Mouse (Mus musculus) Patski (cell line): ENCODE results near the gene Rabep2. TPM values are rescaled to one million over a fixed set of nuclear protein-coding genes. Genes with fewer than 3 reads are reported as not detected.
"Not testable (repeated sequence)": the region's sequence is repeated elsewhere in the genome, so short reads cannot be mapped to it uniquely, and the experiment has no call there.

Experiments used
- ATAC-seq: fragments of 100-300 bp; one replicate; pipeline ENCODE4 v1.8.0; 2021
- CTCF ChIA-PET: fragments of 350-600 bp; sonication (Branson Sonifier 250); formaldehyde crosslinking; loops from one replicate; lab custom pipeline; 2022; ENCODE audit warnings: inconsistent platforms; lab: Charles Lee
- POLR2A ChIA-PET: fragments of 350-600 bp; sonication (Branson Sonifier 250); formaldehyde crosslinking; loops from one replicate; lab custom pipeline; 2022; ENCODE audit warnings: antibody characterized with exemption, inconsistent platforms; lab: Charles Lee
- DNase-seq: peaks from one replicate; pipeline ENCODE4 v3.0.0-alpha.2; 2011; ENCODE audit warnings: low read depth, low spot score
- H3K27me3 ChIP-seq: fragments of 371-371 bp; one replicate; pipeline ENCODE4 v1.5.1; 2021
- CTCF ChIP-seq: fragments of 100-300 bp; IDR thresholded peaks from one replicate; pipeline ENCODE4 v1.5.1; 2021
- in situ Hi-C: fragments of 300-500 bp; cut with MboI; formaldehyde crosslinking; loops from 3 replicates; pipeline ENCODE4 v1.11.1; 2018; ENCODE audit warnings: low pct_unique_long_range_greater_than_20kb, mixed read lengths
- polyA plus RNA-seq: library from polyadenylated mRNA; unstranded; gene quantifications from one replicate; pipeline ENCODE4 v1.2.3, GENCODE M21; 2021

Gene Rabep2
- polyA plus RNA-seq, result 30.2 TPM

GRCm38 (mm10) chr7:126428631-126429502, at the start of gene Rabep2:
Rabep2 (plus strand) TSS chr7:126428759.
- DNase-seq (peak; percentile 72), ATAC-seq (peak; percentile 86)
- ChIA-PET CTCF (interaction anchor here (1.4 kb wide), 1 partner anchor 46 kb away, joined by 3 read pairs; the partner anchor contains the start of gene Sh2b1), POLR2A (interaction anchor here (1.1 to 2.0 kb wide), 4 partner anchors 10 to 59 kb away, joined by 3 to 8 read pairs (median 4); no protein-coding TSS in a partner anchor)
- H3K27me3 ChIP-seq, result no peaks in the 10 kb centered on the region
- in situ Hi-C loops, result no loop called here
- no peak for TF ChIP-seq CTCF

- POLR2A ChIA-PET, result no interaction called here
- ATAC-seq, result no peak
- TF ChIP-seq CTCF, result no peak
- no peak for DNase-seq
- in situ Hi-C loops, result no loop called here
- CTCF ChIA-PET, result interaction anchor here (1.2 to 3.1 kb wide), 2 partner anchors 10 to 59 kb away, joined by 3 to 8 read pairs; no protein-coding TSS in a partner anchor
- H3K27me3 ChIP-seq, result no peaks in the 10 kb centered on the region
Measured at GRCm38 (mm10) chr7:126383565-126383964, 45.0 kb upstream of the Rabep2 start.

- TF ChIP-seq CTCF, result no peak
- ATAC-seq (no peak), DNase-seq (no peak)
- CTCF ChIA-PET, result interaction anchor here (0.8 to 1.0 kb wide), 2 partner anchors 11 to 71 kb away, joined by 3 to 4 read pairs; partner anchors contain the start of gene Spns1
- no peaks in the 10 kb centered on the region for H3K27me3 ChIP-seq
- in situ Hi-C loops, result no loop called here
- POLR2A ChIA-PET, result no interaction called here
Measured at GRCm38 (mm10) chr7:126388185-126388584, 40.4 kb upstream of the Rabep2 start.

- ATAC-seq, in situ Hi-C loops, DNase-seq, CTCF ChIA-PET, POLR2A ChIA-PET, H3K27me3 ChIP-seq: not testable (repeated sequence)
Measured at GRCm38 (mm10) chr7:126392086-126392884, 36.3 kb upstream of the Rabep2 start.

GRCm38 (mm10) chr7:126396298-126397119, 32.0 kb upstream of the Rabep2 start, which contains the start of gene Nfatc2ip:
Nfatc2ip (minus strand) TSS chr7:126396737.
- in situ Hi-C loops, result loop anchor here (5.0 kb wide), 1 partner anchor 131 kb away; no protein-coding TSS in a partner anchor
- ATAC-seq (peak; percentile 98), DNase-seq (peak; percentile 99)
- no peak for TF ChIP-seq CTCF
- CTCF ChIA-PET, result interaction anchor here (0.6 kb wide), 1 partner anchor 130 kb away, joined by 3 read pairs; no protein-coding TSS in a partner anchor
- H3K27me3 ChIP-seq, result no peaks in the 10 kb centered on the region
- POLR2A ChIA-PET, result no interaction called here

GRCm38 (mm10) chr7:126397221-126397620, 31.3 kb upstream of the Rabep2 start:
- POLR2A ChIA-PET, result no interaction called here
- no peak for ATAC-seq
- in situ Hi-C loops, result loop anchor here (5.0 kb wide), 1 partner anchor 130 kb away; no protein-coding TSS in a partner anchor
- no peak for DNase-seq
- TF ChIP-seq CTCF, result no peak
- H3K27me3 ChIP-seq, result no peaks in the 10 kb centered on the region
- CTCF ChIA-PET, result interaction anchor here (0.6 kb wide), 1 partner anchor 129 kb away, joined by 3 read pairs; no protein-coding TSS in a partner anchor

GRCm38 (mm10) chr7:126397822-126398221, 30.7 kb upstream of the Rabep2 start:
- POLR2A ChIA-PET, result no interaction called here
- ATAC-seq (no peak), DNase-seq (no peak)
- H3K27me3 ChIP-seq, result no peaks in the 10 kb centered on the region
- TF ChIP-seq CTCF, result no peak
- in situ Hi-C loops, result loop anchor here (5.0 kb wide), 1 partner anchor 129 kb away; no protein-coding TSS in a partner anchor
- CTCF ChIA-PET, result no interaction called here

GRCm38 (mm10) chr7:126399548-126399947, 29.0 kb upstream of the Rabep2 start:
- peak; percentile 92 for TF ChIP-seq CTCF
- in situ Hi-C loops, result loop anchor here (5.0 kb wide), 1 partner anchor 128 kb away; no protein-coding TSS in a partner anchor
- CTCF ChIA-PET, result interaction anchor here (0.7 to 1.8 kb wide), 4 partner anchors 27 to 128 kb away, joined by 3 to 6 read pairs (median 4); no protein-coding TSS in a partner anchor
- POLR2A ChIA-PET, result interaction anchor here (1.0 to 1.7 kb wide), 2 partner anchors 29 to 76 kb away, joined by 3 to 4 read pairs; partner anchors contain the start of genes Rabep2 and Sh2b1
- DNase-seq (no peak), ATAC-seq (no peak)
- no peaks in the 10 kb centered on the region for H3K27me3 ChIP-seq

- H3K27me3 ChIP-seq, in situ Hi-C loops, POLR2A ChIA-PET, DNase-seq, ATAC-seq: not testable (repeated sequence)
- CTCF ChIA-PET, result interaction anchor here (1.4 kb wide), 1 partner anchor 9 kb away, joined by 3 read pairs; no protein-coding TSS in a partner anchor
Measured at GRCm38 (mm10) chr7:126402518-126402917, 26.0 kb upstream of the Rabep2 start.
